Mouse (Mus musculus) WW6 (cell line): ENCODE measurements around the gene Bank1.

ENCODE experiments used
- DNase-seq: peaks from one replicate; pipeline ENCODE4 v3.0.0-alpha.2; 2013; ENCODE audit warnings: low read depth, low spot score

Gene Bank1

GRCm38 (mm10) chr3:136109411-136110139 is 216.3 kb downstream of the Bank1 start:
- no peak for DNase-seq

GRCm38 (mm10) chr3:136106452-136106851 is 219.4 kb downstream of the Bank1 start:
- DNase-seq, result no peak

GRCm38 (mm10) chr3:136103339-136103738 is 222.5 kb downstream of the Bank1 start:
- no peak for DNase-seq

- DNase-seq, result no peak
Measured at GRCm38 (mm10) chr3:136100973-136101500, 224.8 kb downstream of the Bank1 start.

- DNase-seq, result no peak
Measured at GRCm38 (mm10) chr3:136100292-136100691, 225.6 kb downstream of the Bank1 start.

- no peak for DNase-seq
Measured at GRCm38 (mm10) chr3:136086948-136087660, 238.8 kb downstream of the Bank1 start.

- no peak for DNase-seq
Measured at GRCm38 (mm10) chr3:136086431-136086830, 239.4 kb downstream of the Bank1 start.

GRCm38 (mm10) chr3:136085077-136085476 is 240.8 kb downstream of the Bank1 start:
- DNase-seq, result no peak

- DNase-seq, result no peak
Measured at GRCm38 (mm10) chr3:136084066-136084465, 241.8 kb downstream of the Bank1 start.

GRCm38 (mm10) chr3:136081264-136081663 is 244.6 kb downstream of the Bank1 start:
- no peak for DNase-seq

- no peak for DNase-seq
Measured at GRCm38 (mm10) chr3:136078535-136078934, 247.3 kb downstream of the Bank1 start.

GRCm38 (mm10) chr3:136070394-136070793 is 255.5 kb downstream of the Bank1 start:
- DNase-seq, result no peak

- DNase-seq, result no peak
Measured at GRCm38 (mm10) chr3:136061907-136062306, 264.0 kb downstream of the Bank1 start.

- no peak for DNase-seq
Measured at GRCm38 (mm10) chr3:136050635-136051034, 275.2 kb downstream of the Bank1 start.

GRCm38 (mm10) chr3:136050215-136050614 is 275.7 kb downstream of the Bank1 start:
- DNase-seq, result no peak

- DNase-seq, result no peak
Measured at GRCm38 (mm10) chr3:136048026-136048425, 277.8 kb downstream of the Bank1 start.

GRCm38 (mm10) chr3:136045381-136045780 is 280.5 kb downstream of the Bank1 start:
- DNase-seq, result no peak

GRCm38 (mm10) chr3:136040041-136040440 is 285.8 kb downstream of the Bank1 start:
- DNase-seq, result no peak

GRCm38 (mm10) chr3:136039446-136039845 is 286.4 kb downstream of the Bank1 start:
- no peak for DNase-seq

- no peak for DNase-seq
Measured at GRCm38 (mm10) chr3:136037254-136037653, 288.6 kb downstream of the Bank1 start.

- no peak for DNase-seq
Measured at GRCm38 (mm10) chr3:136035784-136036183, 290.1 kb downstream of the Bank1 start.

GRCm38 (mm10) chr3:136024876-136025275 is 301.0 kb downstream of the Bank1 start:
- no peak for DNase-seq

- no peak for DNase-seq
Measured at GRCm38 (mm10) chr3:136017517-136017916, 308.3 kb downstream of the Bank1 start.
